Mouse (Mus musculus) testis, adult 2 months (tissue): ENCODE measurements at regions not wholly inside any gene's neighbourhood (a gene's known extent, or its start where the extent isn't known, plus 50 kb on each side); places are given as distances from the start of the nearest gene placed in this dataset.

ENCODE experiments used
- CTCF ChIP-seq: fragments of 200-500 bp; IDR thresholded peaks from 2 replicates; pipeline ENCODE4 v1.5.1; 2012; ENCODE audit warnings: low read depth, mild to moderate bottlenecking, inconsistent platforms, low read length, moderate library complexity; ENCODE audit not compliant: control insufficient read depth, insufficient read depth, insufficient replicate concordance
- POLR2A ChIP-seq: fragments of 200-500 bp; IDR thresholded peaks from 2 replicates; pipeline ENCODE4 v1.6.1; 2012; ENCODE audit warnings: low read depth, mild to moderate bottlenecking, inconsistent platforms, low read length, moderate library complexity; ENCODE audit not compliant: control insufficient read depth

GRCm38 (mm10) chr13:72280871-72281270 lies 317.3 kb upstream of the Irx1 start:
- TF ChIP-seq CTCF, result no peak
- no peak for TF ChIP-seq POLR2A
